Mouse (Mus musculus): Measurements from ENCODE around the gene Morn5. TPM values are rescaled to one million over a fixed set of nuclear protein-coding genes. Genes with fewer than 3 reads are reported as not detected.

The Morn5 gene
- polyA plus RNA-seq, 1 experiment from 2014 or later: 6.8 TPM

Other genes with a start within 250 kb of the Morn5 start
- 1.8 and 2.0 TPM in 2 replicates for gene Ttll11, start 69.5 kb upstream of the Morn5 start, polyA plus RNA-seq (2014; fragmentation: Nextera tagmentation; extraction: Ambion mirVana)
- gene Ndufa8, start 52 bp upstream of the Morn5 start, polyA plus RNA-seq (2014; fragmentation: Nextera tagmentation; extraction: Ambion mirVana): 228 and 236 TPM in 2 replicates
- 5.3 and 5.4 TPM in 2 replicates for gene Lhx6, start 56.0 kb downstream of the Morn5 start, polyA plus RNA-seq (2014; fragmentation: Nextera tagmentation; extraction: Ambion mirVana)
- 35.1 and 38.0 TPM in 2 replicates for gene Mrrf, start 86.9 kb downstream of the Morn5 start, polyA plus RNA-seq (2014; fragmentation: Nextera tagmentation; extraction: Ambion mirVana)
- 73.4 and 81.8 TPM in 2 replicates for gene Rbm18, start 87.3 kb downstream of the Morn5 start, polyA plus RNA-seq (2014; fragmentation: Nextera tagmentation; extraction: Ambion mirVana)
- gene Ptgs1, start 181.0 kb downstream of the Morn5 start, polyA plus RNA-seq (2014; fragmentation: Nextera tagmentation; extraction: Ambion mirVana): 14.7 and 15.6 TPM in 2 replicates